Mouse (Mus musculus) left cerebral cortex, postnatal 10 days (tissue): ENCODE data around the gene Zfp266. TPM values are rescaled to one million over a fixed set of nuclear protein-coding genes. Genes with fewer than 3 reads are reported as not detected.
A peak's percentile ranks its signal among the peaks of the same experiment; 100 is the strongest.
"Not testable (repeated sequence)": the region's sequence is repeated elsewhere in the genome, so short reads cannot be mapped to it uniquely, and the experiment has no call there.

Experiments
- DNase-seq, 2 experiments: peaks; one replicate each; pipeline ENCODE4 v3.0.0; 2021 to 2022; ENCODE audit warnings: low spot score in 2 of 2, mixed read lengths in 1 of 2; ENCODE audit errors: extremely low spot score in 1 of 2
- intact Hi-C: fragments of 180-260 bp; cut with DNase I; formaldehyde crosslinking; loops from one replicate; pipeline ENCODE4 v1.15.1; 2025
- total RNA-seq, 2 experiments: library from RNA; stranded (reverse); gene quantifications; 2 replicates each; pipeline ENCODE4 v1.2.3; 2021

The Zfp266 gene
- total RNA-seq: 10 to 100 TPM; 54.4 to 56.7 TPM

- peak; percentile 91 to 95 for DNase-seq
- intact Hi-C loops: no loop called here
Measured at GRCm38 (mm10) chr9:20521306-20521957, at the start of gene Zfp266. Zfp266 (minus strand) TSS chr9:20521417.

DNA sequence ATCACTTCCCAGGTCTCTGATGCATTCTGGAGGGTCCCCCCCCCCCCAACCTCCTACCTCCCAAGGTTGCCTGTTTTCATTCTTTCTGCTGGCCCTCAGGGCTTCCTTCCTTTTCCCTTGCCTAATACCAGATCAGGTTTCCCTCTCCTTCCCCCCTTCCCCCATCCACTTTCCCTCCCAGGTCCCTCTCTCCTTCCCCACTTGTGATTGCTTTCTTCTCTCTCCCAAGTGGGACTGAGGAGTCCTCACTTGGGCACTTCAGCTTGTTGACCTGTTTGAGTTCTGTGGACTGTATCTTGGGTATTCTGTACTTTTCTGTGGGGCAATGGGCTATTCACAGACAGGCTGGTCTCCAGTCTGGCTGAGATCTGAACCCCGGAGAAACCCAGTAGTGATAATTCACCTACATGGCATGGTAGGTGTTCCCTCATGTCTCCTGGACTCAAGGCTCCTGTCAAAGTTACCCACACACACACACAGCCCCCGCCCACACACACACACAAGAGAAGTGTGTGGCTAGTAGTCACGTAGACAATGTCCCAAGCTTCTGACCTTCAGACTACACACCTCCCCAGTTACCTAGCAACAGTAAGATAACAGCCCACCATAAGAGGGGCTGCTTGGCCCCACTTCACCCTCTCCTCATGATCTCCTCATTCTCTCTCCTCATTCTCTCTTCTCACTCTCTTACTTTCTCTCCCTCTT, 44.3 kb upstream of the Zfp266 start:
- DNase-seq, intact Hi-C loops: not testable (repeated sequence)

GRCm38 (mm10) chr9:20562177-20562576, 41.0 kb upstream of the Zfp266 start:
- DNase-seq: no peak
- intact Hi-C loops: no loop called here

DNA sequence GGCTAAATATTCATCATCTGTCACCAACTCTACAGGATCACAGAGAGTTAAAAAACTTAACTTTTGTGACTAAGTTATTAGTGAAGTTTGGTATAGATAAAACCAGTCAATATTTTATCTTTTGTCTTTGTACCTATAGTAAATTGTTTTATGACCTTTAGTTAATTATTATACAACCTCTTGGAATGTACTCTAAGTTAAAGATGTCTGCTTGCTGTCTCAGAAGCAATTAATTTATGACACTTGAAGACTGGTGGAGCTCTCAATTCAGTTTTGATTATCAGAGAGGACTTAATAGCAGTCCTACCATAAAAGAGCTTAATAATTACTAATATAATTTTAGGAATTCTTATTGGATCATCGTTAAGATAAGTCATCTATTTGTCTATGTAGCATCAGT, 31.5 kb upstream of the Zfp266 start:
- DNase-seq: no peak
- intact Hi-C loops: no loop called here

DNA sequence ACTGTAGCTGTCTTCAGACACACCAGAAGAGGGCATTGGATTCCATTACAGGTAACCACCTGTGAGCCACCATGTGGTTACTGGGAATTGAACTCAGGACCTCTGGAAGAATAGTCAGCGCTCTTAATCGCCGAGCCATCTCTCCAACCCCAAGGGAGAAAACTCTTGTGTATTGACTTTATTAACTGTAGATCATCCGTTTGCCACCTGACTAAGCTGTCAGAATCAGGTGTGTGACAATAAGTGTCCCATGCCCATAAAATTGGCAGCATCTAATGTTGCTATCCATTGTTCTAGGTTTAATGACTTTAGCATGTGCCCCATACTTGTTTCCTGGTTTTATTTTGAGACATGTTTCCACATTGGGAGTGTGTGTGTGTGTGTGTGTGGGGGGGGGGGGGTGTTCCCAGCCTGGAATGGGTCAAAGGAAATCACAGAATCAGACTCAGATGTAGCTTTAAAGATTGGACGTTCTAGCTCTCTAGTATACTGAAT, 30.6 kb upstream of the Zfp266 start:
- DNase-seq: no peak
- intact Hi-C loops: no loop called here

DNA sequence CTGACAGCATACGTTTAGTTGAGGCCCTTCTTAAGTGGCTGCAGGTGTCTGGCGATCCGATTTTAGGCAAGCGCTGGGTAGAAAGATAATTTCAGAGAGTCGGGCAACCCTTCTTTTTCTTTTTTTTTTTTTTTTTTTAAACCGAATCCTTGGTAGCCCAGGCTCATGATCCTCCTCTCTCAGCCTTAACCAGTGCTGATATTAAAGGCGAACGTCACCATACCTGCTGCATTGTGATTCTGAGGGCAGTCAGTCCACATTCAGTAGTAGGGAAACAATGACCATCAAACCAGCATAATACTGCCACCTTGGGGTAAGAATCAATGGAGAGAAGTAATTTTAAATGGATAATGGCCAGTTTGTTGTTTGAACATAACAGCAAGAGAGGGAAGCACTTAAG, 23.9 kb upstream of the Zfp266 start:
- intact Hi-C loops: no loop called here
- DNase-seq: peak in 1 of 2 experiments; percentile 15

DNA sequence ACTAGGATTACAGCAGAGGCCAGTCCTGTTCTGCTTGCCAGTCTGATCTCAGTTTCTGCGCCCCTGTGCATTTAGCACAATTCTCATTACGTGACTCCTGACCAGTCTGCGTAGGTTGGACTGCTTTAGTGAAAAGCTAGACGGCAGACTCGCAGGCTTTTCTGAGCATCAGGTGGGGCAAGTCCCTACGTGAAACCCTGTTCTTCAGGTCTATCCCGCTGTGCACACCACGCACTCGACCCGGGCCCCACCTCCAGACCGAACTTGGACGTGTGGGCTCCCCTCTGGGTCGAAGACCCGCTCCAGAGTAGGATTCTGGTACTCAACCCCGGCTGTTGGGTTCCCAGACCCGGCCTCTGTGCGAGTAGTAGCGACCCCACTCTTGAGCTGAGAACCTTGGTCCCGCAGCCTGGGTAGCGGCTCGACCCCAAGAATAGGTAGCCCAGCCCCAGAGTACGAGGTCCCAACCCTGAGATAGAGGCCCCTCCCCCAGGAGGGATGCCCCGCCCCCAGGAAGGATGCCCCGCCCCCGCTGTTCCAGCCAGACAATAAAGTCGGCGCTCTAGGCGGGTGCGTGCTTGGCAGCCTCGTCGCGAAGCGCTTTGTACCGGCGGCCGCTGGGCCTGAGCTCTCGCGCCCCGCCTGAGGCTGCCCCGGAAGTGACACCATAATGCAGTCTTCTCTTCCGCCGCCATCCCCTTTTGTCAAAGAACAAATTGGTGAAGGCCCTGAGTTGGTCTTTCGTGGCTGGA, 23.0 kb upstream of the Zfp266 start:
- intact Hi-C loops: no loop called here
- peak; percentile 67 to 94 for DNase-seq

GRCm38 (mm10) chr9:20543496-20543895, 22.3 kb upstream of the Zfp266 start:
- DNase-seq: no peak
- intact Hi-C loops: no loop called here

- intact Hi-C loops: no loop called here
- no peak for DNase-seq
Measured at GRCm38 (mm10) chr9:20536598-20536997, 15.4 kb upstream of the Zfp266 start.

- DNase-seq: peak; percentile 44 to 45
- intact Hi-C loops: no loop called here
Measured at GRCm38 (mm10) chr9:20534326-20534926, 13.2 kb upstream of the Zfp266 start.

- intact Hi-C loops: no loop called here
- DNase-seq: no peak
Measured at GRCm38 (mm10) chr9:20520531-20521210, 546 bp downstream of the Zfp266 start.

GRCm38 (mm10) chr9:20519949-20520348, 1.3 kb downstream of the Zfp266 start:
- DNase-seq: no peak
- intact Hi-C loops: no loop called here

GRCm38 (mm10) chr9:20518708-20519107, 2.5 kb downstream of the Zfp266 start:
- intact Hi-C loops: no loop called here
- DNase-seq: no peak

GRCm38 (mm10) chr9:20517727-20518126, 3.5 kb downstream of the Zfp266 start:
- DNase-seq: no peak
- intact Hi-C loops: no loop called here

DNA sequence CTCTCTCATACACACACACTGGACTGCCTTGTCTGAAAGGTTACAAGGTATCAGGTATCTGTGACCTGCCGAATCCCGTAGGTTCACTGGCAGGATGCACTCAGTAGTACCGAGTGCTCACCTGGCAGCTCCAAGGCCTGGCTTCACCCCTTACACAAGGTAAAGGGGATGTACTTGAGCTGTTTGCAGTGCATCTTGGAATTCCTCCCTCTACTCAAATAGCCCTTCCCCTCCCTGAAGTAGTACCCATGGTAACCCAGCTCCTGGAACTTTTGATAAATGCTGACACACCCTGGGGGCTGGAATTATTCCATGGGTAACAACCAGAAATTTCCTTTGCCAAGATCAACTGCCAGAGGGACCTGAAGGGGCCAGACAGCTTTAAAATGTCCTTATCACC, 7.2 kb downstream of the Zfp266 start:
- intact Hi-C loops: no loop called here

GRCm38 (mm10) chr9:20512714-20513113, 8.5 kb downstream of the Zfp266 start:
- no peak for DNase-seq
- intact Hi-C loops: no loop called here

More for the DNA sequence above, 7.2 kb downstream of the Zfp266 start:
- no peak for DNase-seq

- intact Hi-C loops: no loop called here
Measured at GRCm38 (mm10) chr9:20511645-20512044, 9.6 kb downstream of the Zfp266 start.

DNA sequence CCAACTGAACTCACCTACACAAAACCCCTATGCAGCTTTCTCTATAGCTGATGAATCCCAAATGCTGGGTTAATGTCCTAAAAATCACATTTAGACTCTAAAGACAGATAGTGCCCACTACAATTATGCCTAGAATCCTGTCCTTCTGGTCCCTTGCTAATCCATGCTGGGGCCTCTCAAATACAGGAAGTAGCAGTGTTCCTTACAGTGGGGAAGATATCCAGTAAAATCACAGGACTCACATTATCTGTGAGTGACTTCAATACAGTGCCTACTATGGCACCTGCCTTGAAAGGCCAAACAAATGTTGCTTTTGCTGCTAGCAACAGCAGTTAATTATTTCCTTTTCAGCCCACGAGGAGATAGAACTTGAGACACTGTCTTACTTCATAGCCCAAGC, 10.9 kb downstream of the Zfp266 start:
- intact Hi-C loops: no loop called here
- no peak for DNase-seq

More at GRCm38 (mm10) chr9:20511645-20512044, 9.6 kb downstream of the Zfp266 start:
- DNase-seq: no peak

DNA sequence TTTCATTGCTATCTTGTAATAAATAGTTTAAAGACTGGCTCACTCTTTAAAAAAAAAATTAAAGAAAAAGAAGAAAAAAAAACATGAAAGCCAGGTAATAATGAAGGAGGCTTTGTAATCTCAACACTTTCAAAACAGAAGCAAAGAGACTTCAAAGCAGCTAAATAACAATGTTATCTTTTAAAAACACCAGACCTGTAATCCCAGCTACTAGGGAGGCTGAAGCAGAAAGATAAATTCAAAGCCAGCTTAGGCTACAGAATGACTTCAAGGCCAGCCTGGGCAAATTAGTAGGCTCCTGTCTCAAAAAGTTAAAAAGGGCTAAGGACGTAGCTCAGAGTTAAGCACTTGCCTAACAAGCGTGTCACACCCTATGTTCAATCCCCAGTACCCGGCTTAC, 11.5 kb downstream of the Zfp266 start:
- no peak for DNase-seq
- intact Hi-C loops: no loop called here
